Mouse (Mus musculus): ENCODE measurements at regions not wholly inside any gene's neighbourhood (a gene's known extent, or its start where the extent isn't known, plus 50 kb on each side); places are given as distances from the start of the nearest gene placed in this dataset.

GRCm38 (mm10) chr16:50509529-50509895, 77.3 kb upstream of the Bbx start:
- no peak for TF ChIP-seq CTCF (IDR thresholded peaks at IDR 0.05; ENCODE audit: borderline replicate concordance, control insufficient read depth, extremely low read depth, insufficient read depth, low read length, poor library complexity)
- TF ChIP-seq POLR2A (IDR thresholded peaks at IDR 0.05; ENCODE audit: control insufficient read depth, extremely low read depth, insufficient read depth, low read length, poor library complexity), result no peak

All from thymus, adult 2 months (tissue).